Mouse (Mus musculus) bone marrow, adult 2 months (tissue): ENCODE results near the gene Gm49383.

Experiments
- CTCF ChIP-seq: fragments of 200-500 bp; IDR thresholded peaks from 2 replicates; pipeline ENCODE4 v1.5.1; 2011; ENCODE audit warnings: low read length, control low read depth; ENCODE audit not compliant: control insufficient read depth, insufficient read depth
- POLR2A ChIP-seq: fragments of 200-500 bp; IDR thresholded peaks from 2 replicates; pipeline ENCODE4 v1.6.1; 2011; ENCODE audit warnings: low read depth, mild to moderate bottlenecking, control low read depth, low read length, borderline replicate concordance; ENCODE audit not compliant: control insufficient read depth

DNA sequence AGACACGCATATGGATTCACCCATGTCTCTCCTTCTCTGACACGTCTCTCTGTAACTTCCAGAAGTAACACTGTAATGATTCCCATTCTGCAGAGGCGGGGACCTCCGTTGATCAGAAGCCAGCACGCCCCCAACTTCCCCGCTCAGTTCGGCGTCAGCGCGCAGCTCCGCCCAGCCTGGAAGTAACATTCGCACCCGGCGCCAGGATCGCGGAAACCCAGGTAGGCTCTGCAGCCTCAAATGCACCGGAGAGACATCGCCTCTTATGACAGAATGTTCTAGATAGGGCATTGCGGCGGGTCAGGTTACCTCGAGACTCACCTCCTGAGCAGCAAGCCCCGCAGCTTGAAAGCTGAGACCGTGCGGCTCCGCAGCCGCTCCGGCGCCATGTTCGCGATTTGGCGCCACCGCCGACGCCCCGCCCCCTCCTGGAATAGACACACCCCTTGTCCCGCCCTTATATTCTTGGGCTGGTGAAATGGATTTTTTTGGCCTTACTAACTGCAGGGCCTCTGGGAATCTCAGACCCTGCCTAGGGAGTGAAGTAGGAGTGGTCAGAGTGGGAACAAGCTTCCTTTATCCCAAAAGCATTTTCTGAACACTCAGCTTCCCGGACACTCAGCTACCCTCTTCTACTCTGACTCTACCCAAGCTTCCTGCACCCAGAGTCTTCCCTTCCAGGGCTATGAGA lies 31.0 kb upstream of the Gm49383 start, which contains the start of gene Pole2:
- no peak for TF ChIP-seq CTCF
- peak; percentile 63; the same call in 1 of the 2 replicates for TF ChIP-seq POLR2A
